Mouse (Mus musculus) stomach, postnatal 0 days (tissue): ENCODE measurements around the gene Ap1m2. TPM values are rescaled to one million over a fixed set of nuclear protein-coding genes. Genes with fewer than 3 reads are reported as not detected.

Source experiments
- ATAC-seq: fragments of 200-750 bp; cut with Nextera tagmentation; 2 replicates; pipeline ENCODE4 v1.8.0; 2017; ENCODE audit not compliant: low FRiP score, low TSS enrichment
- DNase-seq: peaks from one replicate; pipeline ENCODE4 v3.0.0-alpha.2; 2016; ENCODE audit warnings: low spot score
- H3K27ac ChIP-seq: fragments of 300-500 bp; sonication (generic); replicated peaks from 2 replicates; pipeline ENCODE4 v1.5.1; 2014; ENCODE audit warnings: mild to moderate bottlenecking, control low read depth
- H3K27me3 ChIP-seq: fragments of 300-500 bp; sonication (generic); 2 replicates; pipeline ENCODE4 v1.6.1; 2014; ENCODE audit warnings: low read length; ENCODE audit not compliant: control insufficient read depth, insufficient read depth
- H3K36me3 ChIP-seq: fragments of 300-500 bp; sonication (generic); 2 replicates; pipeline ENCODE4 v1.6.1; 2014; ENCODE audit warnings: low read length, mixed read lengths; ENCODE audit not compliant: control insufficient read depth, insufficient read depth
- H3K4me1 ChIP-seq: fragments of 300-500 bp; sonication (generic); replicated peaks from 2 replicates; pipeline ENCODE4 v1.6.1; 2014; ENCODE audit warnings: antibody characterized with exemption; ENCODE audit not compliant: control insufficient read depth, insufficient read depth
- H3K4me2 ChIP-seq: fragments of 300-500 bp; sonication (generic); replicated peaks from 2 replicates; pipeline ENCODE4 v1.6.1; 2014; ENCODE audit warnings: low read depth, mild to moderate bottlenecking, control low read depth, moderate library complexity
- H3K4me3 ChIP-seq: fragments of 300-500 bp; sonication (generic); 2 replicates; pipeline ENCODE4 v1.5.1; 2014; ENCODE audit warnings: low read depth, low read length, control low read depth
- H3K9ac ChIP-seq: fragments of 300-500 bp; sonication (generic); 2 replicates; pipeline ENCODE4 v1.6.1; 2014; ENCODE audit warnings: mild to moderate bottlenecking, low read length, control low read depth, mixed read lengths
- H3K9me3 ChIP-seq: fragments of 300-500 bp; sonication (generic); 2 replicates; pipeline ENCODE4 v1.6.1; 2016; ENCODE audit warnings: low read length; ENCODE audit not compliant: control insufficient read depth
- CTCF ChIP-seq: IDR thresholded peaks from 2 replicates; pipeline ENCODE4 v1.5.1; 2016; ENCODE audit warnings: antibody characterized with exemption, low read depth, mild to moderate bottlenecking, moderate library complexity
- EP300 ChIP-seq: optimal IDR thresholded peaks from 2 replicates; pipeline ENCODE3; 2016; ENCODE audit warnings: antibody characterized with exemption
- WGBS: fragments of 180-500 bp; shearing (Covaris S2); extraction: QIAGEN DNeasy Blood & Tissue Kit; methylation state at CpG from one replicate; pipeline ENCODE4 v1.1.7; 2014; 5-methylcytosine and 5-hydroxymethylcytosine counted together
- polyA plus RNA-seq: library from polyadenylated mRNA; unstranded; fragments of >200 nt; fragmentation: Nextera tagmentation; extraction: Ambion mirVana; gene quantifications from 2 replicates; pipeline ENCODE4 v1.2.1, GENCODE M21; 2015

Gene Ap1m2
- polyA plus RNA-seq, 1 experiment from 2014 or later = 84.9 TPM

GRCm38 (mm10) chr9:21322211-21322916 lies 10.2 kb upstream of the Ap1m2 start:
- H3K27ac ChIP-seq = no peak overlapping the region

GRCm38 (mm10) chr9:21321513-21321835 lies 9.3 kb upstream of the Ap1m2 start:
- Histone ChIP-seq H3K9ac (peak overlapping the region; percentile 74; the same call in 1 of the 2 replicates), H3K4me3 (peak overlapping the region; percentile 67), H3K9me3 (no peaks in the 10 kb centered on the region), H3K27ac (no peak overlapping the region), H3K27me3 (no peaks in the 10 kb centered on the region), H3K36me3 (no peaks in the 10 kb centered on the region), H3K4me2 (peak overlapping the region; percentile 84), H3K4me1 (no peaks in the 10 kb centered on the region)
- 9% methylated on average over 6 of the region's 6 CpGs for WGBS
- TF ChIP-seq CTCF = no peak
- TF ChIP-seq EP300 = no peak
- no peak for ATAC-seq
- no peak for DNase-seq

More at GRCm38 (mm10) chr9:21322211-21322916, 10.2 kb upstream of the Ap1m2 start:
- Histone ChIP-seq H3K9ac (no peak overlapping the region), H3K9me3 (no peaks in the 10 kb centered on the region), H3K27me3 (no peaks in the 10 kb centered on the region), H3K4me1 (no peaks in the 10 kb centered on the region), H3K4me3 (no peak overlapping the region), H3K4me2 (no peak overlapping the region; the same call in 1 of the 2 replicates), H3K36me3 (no peaks in the 10 kb centered on the region)
- WGBS = 82% methylated on average over 19 of the region's 19 CpGs
- TF ChIP-seq EP300 = no peak
- no peak for TF ChIP-seq CTCF
- no peak for DNase-seq
- ATAC-seq = no peak

- WGBS = 3% methylated on average over 47 of the region's 52 CpGs
- no peaks in the 10 kb centered on the region for H3K9me3 ChIP-seq
- peak within 1 kb of the TSS; percentile 74 for H3K9ac ChIP-seq
- H3K4me1 ChIP-seq = no peaks in the 10 kb centered on the region
- DNase-seq = peak; percentile 84
- peak within 1 kb of the TSS; percentile 84 for H3K4me2 ChIP-seq
- ATAC-seq = peak; percentile 91
- peak within 1 kb of the TSS; percentile 67 for H3K4me3 ChIP-seq
- TF ChIP-seq CTCF (peak; percentile 14; the same call in 1 of the 2 replicates), EP300 (no peak)
- 0 out of 2 replicates have a peak within 1 kb of the TSS, but pooled peaks have one; percentile 40 for H3K27ac ChIP-seq
- H3K36me3 ChIP-seq = no peaks in the 10 kb centered on the region
- no peaks in the 10 kb centered on the region for H3K27me3 ChIP-seq
Measured at GRCm38 (mm10) chr9:21320619-21321512, 8.7 kb upstream of the Ap1m2 start, which contains the start of gene Slc44a2. TSS of gene Slc44a2 (plus strand) at chr9:21320698.

GRCm38 (mm10) chr9:21320280-21320618 lies 8.1 kb upstream of the Ap1m2 start:
- Histone ChIP-seq H3K4me3 (peak overlapping the region; percentile 67), H3K36me3 (no peaks in the 10 kb centered on the region), H3K27me3 (no peaks in the 10 kb centered on the region), H3K9me3 (no peaks in the 10 kb centered on the region), H3K4me2 (peak overlapping the region; percentile 84), H3K27ac (no peak overlapping the region), H3K4me1 (no peaks in the 10 kb centered on the region), H3K9ac (peak overlapping the region; percentile 74; the same call in 1 of the 2 replicates)
- TF ChIP-seq EP300 = no peak
- TF ChIP-seq CTCF = no peak
- ATAC-seq = no peak
- DNase-seq = no peak
- 20% methylated on average over 4 of the region's 4 CpGs for WGBS

GRCm38 (mm10) chr9:21319503-21319902 lies 7.4 kb upstream of the Ap1m2 start:
- Histone ChIP-seq H3K9me3 (no peaks in the 10 kb centered on the region), H3K4me1 (no peaks in the 10 kb centered on the region), H3K36me3 (no peaks in the 10 kb centered on the region), H3K4me3 (no peak overlapping the region), H3K27me3 (no peaks in the 10 kb centered on the region), H3K9ac (no peak overlapping the region), H3K4me2 (no peak overlapping the region), H3K27ac (no peak overlapping the region)
- 91% methylated on average over 4 of the region's 4 CpGs for WGBS
- no peak for DNase-seq
- TF ChIP-seq EP300 = no peak
- TF ChIP-seq CTCF = peak; percentile 34
- no peak for ATAC-seq

- TF ChIP-seq CTCF (no peak), EP300 (no peak)
- Histone ChIP-seq H3K9me3 (no peaks in the 10 kb centered on the region), H3K36me3 (no peaks in the 10 kb centered on the region), H3K4me1 (no peaks in the 10 kb centered on the region), H3K4me3 (no peak overlapping the region), H3K27me3 (no peaks in the 10 kb centered on the region), H3K9ac (no peak overlapping the region), H3K4me2 (no peak overlapping the region), H3K27ac (no peak overlapping the region)
- ATAC-seq = no peak
- no peak for DNase-seq
- WGBS = 91% methylated on average over 6 of the region's 6 CpGs
Measured at GRCm38 (mm10) chr9:21318792-21319191, 6.7 kb upstream of the Ap1m2 start.
